Mouse (Mus musculus) cortical plate, adult 2 months (tissue): ENCODE data around the gene Slco3a1. TPM values are rescaled to one million over a fixed set of nuclear protein-coding genes. Genes with fewer than 3 reads are reported as not detected.

Experiments used
- H3K27ac ChIP-seq: fragments of 200-500 bp; 2 replicates; pipeline ENCODE4 v1.5.1; 2012; ENCODE audit warnings: low read length, control low read depth, inconsistent platforms; ENCODE audit not compliant: insufficient read depth
- H3K4me1 ChIP-seq: fragments of 200-500 bp; 2 replicates; pipeline ENCODE4 v1.6.1; 2011; ENCODE audit warnings: low read length; ENCODE audit not compliant: control insufficient read depth, insufficient read depth
- H3K4me3 ChIP-seq: fragments of 200-500 bp; 2 replicates; pipeline ENCODE4 v1.5.1; 2011; ENCODE audit warnings: mild to moderate bottlenecking, low read length, control low read depth; ENCODE audit not compliant: insufficient read depth
- CTCF ChIP-seq: fragments of 200-500 bp; IDR thresholded peaks from 2 replicates; pipeline ENCODE4 v1.5.1; 2011; ENCODE audit warnings: mild to moderate bottlenecking, control low read depth, low read length; ENCODE audit not compliant: insufficient read depth; ENCODE audit errors: extremely low read depth
- POLR2A ChIP-seq: fragments of 200-500 bp; IDR thresholded peaks from 2 replicates; pipeline ENCODE4 v1.6.1; 2011; ENCODE audit warnings: mild to moderate bottlenecking, low read length, control low read depth; ENCODE audit not compliant: insufficient read depth; ENCODE audit errors: extremely low read depth
- polyA plus RNA-seq: library from polyadenylated mRNA; depleted of rRNA; stranded (reverse); fragments of >200 nt; gene quantifications from 2 replicates; pipeline ENCODE4 v1.2.3, GENCODE M21; 2012

Gene Slco3a1
- polyA plus RNA-seq, 1 experiment, result 26.5 TPM

DNA sequence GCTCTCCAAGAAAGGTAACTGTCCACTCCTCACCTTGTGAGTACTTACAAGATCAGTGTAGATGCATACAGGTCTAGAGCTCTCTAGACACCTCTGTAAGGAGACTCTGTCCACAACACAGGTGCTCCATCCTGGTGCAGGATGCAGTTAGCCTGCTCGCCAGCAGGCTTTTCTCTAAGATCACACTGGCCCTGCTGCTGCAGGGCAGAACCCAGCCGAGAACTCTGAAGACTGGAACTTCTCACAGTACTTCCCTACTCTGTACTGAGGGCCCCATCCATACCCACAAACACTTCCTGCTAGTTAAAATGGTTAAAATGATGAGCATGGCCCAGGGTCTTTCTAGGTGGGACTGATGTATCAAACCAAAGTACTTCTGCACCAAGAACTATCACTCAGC is 24.7 kb downstream of the Slco3a1 start:
- Histone ChIP-seq H3K27ac (no peak overlapping the region), H3K4me3 (no peak overlapping the region), H3K4me1 (peaks cover 5% of the 10 kb centered on the region)
- TF ChIP-seq CTCF, result no peak
- no peak for TF ChIP-seq POLR2A

DNA sequence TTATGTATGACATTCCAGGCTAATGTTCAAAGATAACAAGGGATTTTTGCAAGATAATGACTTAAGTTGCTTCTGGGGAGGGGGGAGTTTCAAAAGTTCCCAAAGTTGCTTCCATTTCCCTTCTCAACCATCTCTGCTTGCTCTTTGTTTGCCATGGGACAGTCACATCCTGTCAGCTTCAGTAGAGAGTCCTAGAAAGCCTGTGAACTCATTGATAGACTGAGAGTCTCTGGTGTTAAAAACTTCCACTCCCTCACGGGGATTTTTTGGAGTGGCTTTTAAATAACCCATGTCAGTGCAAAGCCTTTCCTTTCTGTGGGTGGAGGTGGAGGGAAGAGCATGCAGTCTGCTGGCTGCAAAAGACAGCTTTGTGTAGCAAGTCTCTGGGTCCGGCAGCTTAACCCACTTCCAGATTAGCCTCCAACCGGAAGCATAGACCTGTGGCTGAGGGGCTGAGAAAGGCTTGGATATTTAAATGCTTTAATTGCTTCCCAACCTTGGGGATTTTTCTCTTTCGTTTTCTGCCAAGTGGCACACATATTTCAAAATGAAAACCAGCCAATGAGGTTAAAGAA is 25.3 kb downstream of the Slco3a1 start:
- Histone ChIP-seq H3K4me3 (no peak overlapping the region), H3K27ac (no peak overlapping the region), H3K4me1 (peaks cover 5% of the 10 kb centered on the region)
- no peak for TF ChIP-seq POLR2A
- no peak for TF ChIP-seq CTCF

DNA sequence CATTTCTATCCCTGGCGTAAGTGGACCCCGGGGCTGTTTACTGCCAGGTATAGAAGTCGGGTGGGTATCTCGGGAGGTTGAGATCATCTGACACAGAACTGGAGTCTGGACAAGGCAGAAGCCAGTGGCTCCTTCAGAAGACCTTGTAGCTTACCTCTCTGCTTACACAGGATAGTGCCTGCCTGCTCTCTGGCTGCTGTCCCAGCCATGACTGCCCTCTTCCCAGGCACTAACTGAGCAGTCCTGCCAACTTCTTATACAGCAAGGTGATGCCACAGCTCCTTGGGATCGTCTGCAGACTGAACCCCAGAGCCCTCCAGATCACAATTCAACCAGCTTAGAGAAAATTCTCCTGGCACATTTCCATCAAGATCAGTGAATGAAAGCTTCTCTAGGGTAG is 26.4 kb downstream of the Slco3a1 start:
- Histone ChIP-seq H3K4me3 (no peak overlapping the region), H3K4me1 (peaks cover 5% of the 10 kb centered on the region), H3K27ac (no peak overlapping the region)
- no peak for TF ChIP-seq POLR2A
- no peak for TF ChIP-seq CTCF

DNA sequence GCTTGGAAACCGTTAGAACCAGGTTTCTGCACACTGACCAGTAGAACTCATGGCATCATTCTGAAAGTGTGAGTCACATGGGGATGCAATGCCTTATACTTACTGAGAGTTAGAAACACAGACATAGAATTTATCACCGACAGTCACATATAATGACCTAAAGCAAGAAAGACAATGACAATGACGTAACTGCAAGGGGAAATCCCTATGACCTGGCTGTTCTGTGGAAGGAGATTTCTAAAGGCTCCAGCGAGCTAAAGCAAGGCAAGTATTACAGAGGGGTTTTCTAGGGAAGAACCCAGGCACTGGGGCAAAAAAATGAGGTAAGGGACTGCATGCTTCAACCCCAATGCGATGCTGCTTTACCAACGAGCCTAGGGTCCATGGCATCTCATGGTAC is 26.9 kb downstream of the Slco3a1 start:
- Histone ChIP-seq H3K4me1 (peaks cover 5% of the 10 kb centered on the region), H3K4me3 (no peak overlapping the region), H3K27ac (no peak overlapping the region)
- no peak for TF ChIP-seq CTCF
- no peak for TF ChIP-seq POLR2A

DNA sequence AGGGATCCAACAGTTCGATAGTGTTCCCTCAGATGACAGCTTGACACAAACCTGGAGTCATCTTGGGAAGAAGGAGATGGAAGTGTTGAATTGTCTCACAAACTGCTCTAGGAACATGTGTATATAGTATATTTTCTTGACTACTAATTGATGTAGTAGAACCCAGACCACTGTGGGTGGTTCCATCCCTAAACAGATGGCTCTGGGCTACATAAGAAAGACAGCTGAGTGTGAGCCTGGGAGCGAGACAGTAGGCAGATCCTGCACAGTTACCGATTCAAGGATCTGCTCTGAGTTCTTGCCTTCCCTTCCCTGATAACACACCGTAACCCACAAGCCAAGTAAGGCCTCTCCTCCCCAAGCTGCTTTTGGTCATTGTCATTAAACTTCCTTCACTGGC is 28.6 kb downstream of the Slco3a1 start:
- TF ChIP-seq POLR2A, result no peak
- TF ChIP-seq CTCF, result no peak
- Histone ChIP-seq H3K27ac (no peak overlapping the region), H3K4me1 (peaks cover 5% of the 10 kb centered on the region), H3K4me3 (no peak overlapping the region)

DNA sequence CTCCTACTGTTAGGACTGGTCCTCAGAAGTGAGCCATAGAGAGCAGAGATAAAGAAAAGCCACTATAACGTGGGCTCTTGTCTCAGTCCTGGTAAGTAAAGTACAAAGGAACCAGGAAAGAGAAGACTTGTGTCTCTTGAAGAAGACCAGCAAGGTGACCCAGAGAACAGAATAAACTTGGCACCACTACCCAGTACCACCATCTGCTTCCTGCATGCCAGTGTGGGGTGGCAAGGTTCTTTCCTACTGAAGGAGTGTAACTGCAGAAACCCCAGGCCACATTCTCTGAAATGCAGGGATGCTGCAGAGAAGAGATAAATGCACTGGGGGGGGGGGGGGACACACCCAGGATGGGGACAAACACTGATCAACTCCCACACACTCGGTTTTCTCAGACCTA is 29.0 kb downstream of the Slco3a1 start:
- Histone ChIP-seq H3K4me3 (no peak overlapping the region), H3K27ac (no peak overlapping the region), H3K4me1 (peaks cover 5% of the 10 kb centered on the region)
- TF ChIP-seq CTCF (no peak), POLR2A (no peak)

DNA sequence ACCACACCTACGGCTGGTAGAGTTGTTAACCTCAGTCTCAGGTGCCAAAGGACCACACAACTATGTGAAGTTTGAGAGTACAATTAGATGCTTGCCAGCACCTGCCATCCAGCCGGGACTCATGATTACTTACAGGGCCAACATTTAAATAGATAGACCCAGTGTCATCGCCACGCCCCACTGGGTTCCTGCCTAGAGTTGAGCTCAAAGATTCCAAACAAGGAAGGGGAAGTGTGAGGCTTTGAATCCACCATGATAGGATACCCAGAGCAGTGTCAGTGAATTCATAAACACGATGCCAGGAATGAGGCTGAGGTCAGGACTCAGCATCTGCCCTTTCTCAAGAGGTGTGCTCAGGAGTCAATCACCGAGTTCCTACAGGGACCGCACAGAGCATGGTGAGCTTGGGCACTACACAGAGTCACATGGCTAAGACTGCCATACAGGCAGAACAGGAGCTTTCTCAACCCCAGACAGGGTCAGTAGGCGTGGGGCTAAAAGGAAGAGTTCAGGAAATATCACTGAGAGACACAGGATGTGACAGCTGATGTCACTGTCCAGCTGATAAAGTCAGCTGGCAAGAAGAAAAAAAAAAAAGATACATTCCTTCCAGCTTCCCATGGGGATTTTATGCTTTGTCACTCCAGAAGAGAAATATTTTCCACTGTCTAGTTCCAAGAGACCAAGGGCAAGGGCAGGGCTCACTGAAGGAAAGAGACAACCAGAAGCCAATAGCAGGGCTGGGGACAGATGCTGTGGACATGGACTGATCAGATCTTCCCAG is 30.2 kb downstream of the Slco3a1 start:
- Histone ChIP-seq H3K4me3 (no peak overlapping the region), H3K27ac (no peak overlapping the region), H3K4me1 (peaks cover 5% of the 10 kb centered on the region)
- TF ChIP-seq POLR2A (no peak), CTCF (no peak)

DNA sequence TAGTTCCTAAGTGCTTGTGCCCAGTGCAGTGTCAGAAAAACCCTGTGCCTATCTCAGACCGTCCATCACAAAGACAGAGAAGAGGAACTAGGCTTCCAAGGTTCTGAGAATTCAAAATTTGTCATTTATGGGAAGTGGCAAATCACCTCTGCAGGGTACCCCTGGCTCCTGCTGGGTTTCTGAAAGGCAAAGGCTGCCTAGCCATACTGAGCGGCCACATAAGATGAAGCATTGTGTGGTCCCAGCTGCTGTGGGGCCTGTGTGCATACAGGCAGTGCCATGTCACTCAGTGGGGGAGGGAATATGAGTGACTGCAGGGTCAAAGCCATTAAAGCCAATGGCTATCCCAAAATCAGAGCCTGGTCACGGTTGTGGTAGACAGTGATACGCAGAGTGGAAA is 31.5 kb downstream of the Slco3a1 start:
- Histone ChIP-seq H3K4me3 (no peak overlapping the region), H3K27ac (no peak overlapping the region), H3K4me1 (no peaks in the 10 kb centered on the region)
- TF ChIP-seq POLR2A (no peak), CTCF (no peak)

DNA sequence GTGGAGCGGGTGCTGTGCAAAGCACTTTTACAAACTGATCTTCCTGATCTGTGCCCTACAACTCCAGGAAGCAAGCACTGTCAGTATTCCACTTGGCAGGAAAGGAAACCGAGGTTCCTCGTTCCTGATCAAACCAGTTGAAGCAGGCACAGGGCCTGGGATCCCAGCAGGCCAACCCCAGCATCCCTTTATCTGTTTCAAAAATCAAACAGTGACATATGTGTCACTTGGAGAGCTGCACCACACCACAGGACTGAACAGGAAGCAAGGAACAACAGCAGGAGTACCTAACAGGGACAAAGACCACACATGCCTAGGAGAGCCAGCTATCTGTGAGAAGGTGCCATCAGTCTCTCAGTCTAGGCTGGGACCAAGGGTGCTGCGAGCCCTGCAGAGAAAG is 32.3 kb downstream of the Slco3a1 start:
- no peak overlapping the region for H3K27ac ChIP-seq
- no peak for TF ChIP-seq CTCF
- H3K4me3 ChIP-seq, result no peak overlapping the region
- H3K4me1 ChIP-seq, result no peaks in the 10 kb centered on the region

DNA sequence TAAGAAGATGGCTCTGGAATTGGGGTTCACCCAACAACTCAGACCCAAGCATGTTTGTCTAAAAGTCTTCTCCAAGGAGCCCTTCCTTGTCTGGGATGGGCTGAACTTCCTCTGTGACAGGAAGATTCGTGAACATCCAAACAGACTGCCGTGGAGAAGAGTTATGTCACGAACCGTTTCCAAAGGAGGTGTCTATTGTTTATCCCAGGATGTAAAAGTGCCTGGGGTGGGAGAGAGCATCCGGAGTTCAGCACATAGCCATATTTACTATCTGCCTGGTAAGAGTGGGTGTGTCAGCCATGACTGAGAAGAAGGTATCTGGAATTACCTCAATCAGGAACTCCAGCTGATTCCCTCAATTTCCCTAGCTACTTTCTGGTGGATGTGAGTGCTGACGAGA is 35.2 kb downstream of the Slco3a1 start:
- no peak overlapping the region for H3K27ac ChIP-seq
- TF ChIP-seq POLR2A (no peak), CTCF (no peak)
- H3K4me3 ChIP-seq, result no peak overlapping the region
- no peaks in the 10 kb centered on the region for H3K4me1 ChIP-seq

DNA sequence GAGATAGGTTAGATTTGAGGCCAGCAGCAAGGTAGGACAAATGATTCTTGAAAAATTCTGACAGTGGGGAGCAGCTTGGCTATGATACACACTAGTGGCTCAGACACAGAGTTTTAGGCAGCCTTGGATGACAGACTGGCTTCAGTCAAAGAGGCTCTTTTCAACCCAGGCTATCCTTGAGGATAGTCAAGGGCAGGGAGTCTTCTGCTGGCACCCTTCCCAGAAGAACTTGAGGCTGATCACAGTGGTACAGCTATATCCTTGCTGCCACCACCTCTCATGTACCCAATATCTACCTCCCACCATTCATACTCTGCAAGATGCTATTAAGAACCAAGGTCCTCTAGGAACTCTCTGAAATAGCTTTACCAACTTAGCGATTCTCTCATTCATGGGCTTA is 35.8 kb downstream of the Slco3a1 start:
- H3K4me3 ChIP-seq, result no peak overlapping the region
- no peak for TF ChIP-seq CTCF
- TF ChIP-seq POLR2A, result no peak
- H3K4me1 ChIP-seq, result no peaks in the 10 kb centered on the region
- no peak overlapping the region for H3K27ac ChIP-seq
